Mouse (Mus musculus): ENCODE measurements around the gene Met. TPM values are rescaled to one million over a fixed set of nuclear protein-coding genes. Genes with fewer than 3 reads are reported as not detected.

Gene Met
- total and polyA plus RNA-seq, 3 experiments, result 0.84 to 11.5 (median 7.8) TPM

DNA sequence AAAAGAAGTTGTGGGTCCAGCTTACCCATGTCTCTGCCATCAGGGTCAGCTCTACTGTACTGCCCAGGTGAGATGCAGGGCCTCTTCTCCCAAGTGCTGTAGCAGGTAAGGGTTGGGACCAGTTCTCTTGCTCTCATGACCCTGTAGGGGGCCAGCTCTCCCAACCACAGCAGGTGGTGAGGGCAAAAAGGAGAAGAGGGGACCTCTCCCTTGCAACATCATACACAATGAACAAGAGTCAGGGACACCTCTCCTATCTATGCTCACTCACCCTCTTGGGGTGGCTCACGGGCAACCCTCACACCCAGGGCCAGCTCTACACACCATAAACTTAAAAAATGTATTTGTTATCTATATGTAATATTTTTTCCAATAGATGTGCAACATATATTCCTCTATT lies 143.3 kb downstream of the Met start:
- no peak for DNase-seq

DNA sequence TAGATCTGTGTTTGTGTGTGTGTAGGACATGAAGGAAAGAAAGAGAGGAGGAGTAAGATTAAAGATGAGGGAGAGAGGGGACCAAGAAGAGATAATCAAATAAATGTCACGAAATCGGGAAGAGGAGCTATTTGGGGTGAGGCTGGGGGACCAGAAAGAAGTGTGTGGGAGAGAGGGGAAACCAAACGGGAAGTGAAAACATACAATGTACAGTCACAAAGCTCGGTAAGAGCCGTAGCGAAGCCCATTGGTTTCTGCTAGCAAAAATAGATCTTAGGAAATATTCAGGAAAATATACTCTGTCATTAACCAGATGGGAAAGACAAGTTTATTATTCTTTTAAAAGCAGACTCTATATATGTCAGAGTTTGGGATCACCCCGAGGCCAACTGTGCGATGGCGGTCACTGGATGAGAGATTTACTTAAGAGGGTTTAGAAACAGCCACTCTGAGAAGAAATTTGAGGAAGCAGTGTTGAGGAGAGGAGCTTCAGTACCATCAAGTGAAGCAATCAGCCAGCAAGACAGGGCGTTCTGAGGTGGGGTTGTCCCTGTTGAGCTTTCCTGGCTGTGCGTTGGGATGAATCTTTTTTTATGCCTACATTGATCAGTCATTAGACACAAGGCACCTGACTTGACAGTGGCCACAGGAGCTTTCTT lies 147.9 kb downstream of the Met start:
- no peak for DNase-seq

DNA sequence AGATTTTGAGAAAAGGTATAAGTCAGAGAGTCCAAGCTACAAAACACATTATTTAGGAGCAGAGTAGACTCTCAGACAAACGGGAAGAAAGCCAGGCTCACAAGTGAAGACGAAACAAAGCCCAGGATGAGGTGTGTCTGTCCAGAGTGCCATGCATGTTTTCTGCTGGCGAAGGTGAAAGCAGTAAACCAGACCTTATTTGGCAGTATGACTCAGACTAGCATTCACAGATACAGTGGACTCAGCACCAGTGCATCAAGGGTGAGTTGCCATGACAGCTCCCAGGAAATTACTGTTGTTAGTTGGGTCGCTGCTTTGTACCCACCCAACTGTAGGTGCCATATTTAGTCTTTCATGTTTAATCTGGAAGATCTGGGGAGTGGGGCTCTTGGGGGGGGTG lies 149.1 kb downstream of the Met start:
- no peak for DNase-seq

DNA sequence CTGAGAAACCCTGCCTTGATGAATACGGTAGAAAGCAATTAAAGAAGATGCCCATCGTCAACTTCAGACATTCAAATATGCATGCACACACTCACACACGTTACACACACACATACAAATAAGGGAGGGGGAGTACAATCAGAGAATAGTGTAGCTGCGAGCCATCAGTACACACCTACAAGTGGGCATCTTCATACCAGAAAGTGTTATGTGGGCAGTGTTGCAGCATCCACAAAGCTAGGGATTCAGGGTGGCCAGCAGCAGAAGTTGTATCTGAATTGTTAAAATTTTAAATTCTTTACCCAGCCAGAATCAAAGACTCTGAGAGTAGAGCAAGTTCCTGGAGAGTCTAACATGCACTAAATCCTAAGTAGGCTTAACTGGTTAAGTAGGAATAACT lies 157.2 kb downstream of the Met start:
- no peak for DNase-seq

DNA sequence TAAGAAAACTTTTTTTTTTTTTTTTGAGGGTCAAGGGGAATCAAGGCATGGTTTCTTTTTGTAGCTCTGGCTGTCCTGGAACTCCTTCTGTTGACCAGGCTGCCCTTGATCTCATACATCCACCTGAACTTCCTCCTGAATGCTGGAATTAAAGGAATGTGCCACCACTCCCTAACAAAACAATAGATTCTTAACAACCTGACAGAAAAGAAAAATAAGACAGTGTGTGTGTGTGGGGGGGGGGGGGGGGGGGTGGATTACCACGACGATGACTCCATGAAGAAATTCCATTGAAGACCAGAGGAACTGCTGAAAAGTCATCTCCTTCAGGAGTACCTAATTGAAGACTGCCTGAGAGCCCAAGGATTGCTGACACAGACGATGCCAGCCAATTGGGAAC lies 157.8 kb downstream of the Met start:
- DNase-seq, result no peak

Other genes with a start within 250 kb of the Met start
- gene Cav2, start 182.6 kb upstream of the Met start, total RNA-seq (2021), result 10 to 100 TPM; 36.8 to 46.4 TPM
- 36.4 and 42.9 TPM in 2 replicates for gene Cav2, start 182.6 kb upstream of the Met start, polyA plus RNA-seq (2012; rRNA removed)
- gene Cav1, start 157.5 kb upstream of the Met start, total RNA-seq (2021), result 100 to 1,000 TPM; 191 to 251 TPM
- 251 and 318 TPM in 2 replicates for gene Cav1, start 157.5 kb upstream of the Met start, polyA plus RNA-seq (2012; rRNA removed)
- gene Capza2, start 172.4 kb downstream of the Met start, total RNA-seq (2021), result 100 to 1,000 TPM; 144 to 170 TPM
- gene Capza2, start 172.4 kb downstream of the Met start, polyA plus RNA-seq (2012; rRNA removed), result 2.1 and 2.2 TPM in 2 replicates
- gene St7, start 229.1 kb downstream of the Met start, total RNA-seq (2021), result 10 to 100 TPM; 26.4 to 28.2 TPM
- 8.1 and 8.5 TPM in 2 replicates for gene St7, start 229.1 kb downstream of the Met start, polyA plus RNA-seq (2012; rRNA removed)

Data from adrenal gland, adult 2 months (tissue).